Mouse (Mus musculus) thymus, postnatal 25 days (tissue): ENCODE data around the gene Fkbp5.
A peak's percentile ranks its signal among the peaks of the same experiment; 100 is the strongest.
"Not testable (repeated sequence)": the region's sequence is repeated elsewhere in the genome, so short reads cannot be mapped to it uniquely, and the experiment has no call there.

Experiments used
- DNase-seq: peaks from one replicate; pipeline ENCODE4 v3.0.0; 2022

Fkbp5 gene

DNA sequence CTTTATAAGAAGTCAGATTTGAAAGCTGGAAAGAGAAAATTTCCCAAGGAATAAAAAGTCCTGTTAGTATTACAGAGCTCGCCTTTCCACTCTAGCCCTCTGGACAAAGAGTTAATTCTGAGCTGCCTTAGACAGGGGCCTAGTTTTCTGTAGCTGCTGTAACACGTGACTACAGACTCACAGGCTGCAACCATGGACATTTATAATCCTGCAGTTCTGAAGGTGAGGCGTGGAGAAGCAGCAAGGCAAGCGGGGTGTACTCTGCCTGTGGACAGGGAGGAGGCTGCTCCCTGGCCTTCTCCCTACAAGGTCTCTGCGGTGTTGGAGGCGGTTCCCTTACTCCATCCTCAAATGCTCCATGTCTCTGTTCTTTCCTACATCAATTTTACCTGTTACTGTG is 64.4 kb downstream of the Fkbp5 start:
- DNase-seq: no peak

DNA sequence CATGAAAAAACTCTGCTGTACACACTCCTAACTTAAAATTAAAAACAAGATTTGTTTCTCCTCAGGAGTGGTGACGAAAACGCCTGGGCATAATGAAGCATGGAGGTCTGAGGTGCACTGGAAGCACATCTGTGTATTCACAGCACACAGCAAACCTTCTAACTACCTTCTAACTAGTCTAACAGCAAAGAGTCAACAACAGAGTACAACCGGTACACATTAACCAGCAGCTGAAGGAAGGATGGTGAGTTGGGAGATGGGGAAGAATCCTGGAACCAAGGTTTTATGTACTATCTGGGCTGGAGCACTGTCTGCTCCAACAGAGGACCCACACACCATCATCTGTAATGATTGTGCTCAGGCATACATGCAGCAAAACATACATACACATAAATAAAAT is 65.4 kb downstream of the Fkbp5 start:
- no peak for DNase-seq

DNA sequence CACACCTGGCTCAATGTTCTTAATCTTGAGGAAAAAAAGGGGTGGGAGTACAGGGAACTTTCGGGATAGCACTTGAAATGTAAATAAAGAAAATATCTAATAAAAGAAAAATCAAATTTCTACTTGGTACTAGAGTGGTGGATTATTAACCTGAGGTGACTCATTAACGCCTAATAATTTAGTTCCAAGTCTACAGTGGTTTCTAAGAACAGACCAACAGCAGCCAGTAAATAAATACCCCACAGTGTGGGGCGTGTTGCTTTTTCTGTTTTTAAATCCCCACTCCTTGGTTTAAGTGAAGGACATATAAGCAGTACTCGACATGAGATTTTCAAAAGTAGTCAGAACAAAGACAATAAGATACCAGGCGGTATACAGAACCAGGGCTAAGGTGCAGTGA is 65.8 kb downstream of the Fkbp5 start:
- DNase-seq: no peak

DNA sequence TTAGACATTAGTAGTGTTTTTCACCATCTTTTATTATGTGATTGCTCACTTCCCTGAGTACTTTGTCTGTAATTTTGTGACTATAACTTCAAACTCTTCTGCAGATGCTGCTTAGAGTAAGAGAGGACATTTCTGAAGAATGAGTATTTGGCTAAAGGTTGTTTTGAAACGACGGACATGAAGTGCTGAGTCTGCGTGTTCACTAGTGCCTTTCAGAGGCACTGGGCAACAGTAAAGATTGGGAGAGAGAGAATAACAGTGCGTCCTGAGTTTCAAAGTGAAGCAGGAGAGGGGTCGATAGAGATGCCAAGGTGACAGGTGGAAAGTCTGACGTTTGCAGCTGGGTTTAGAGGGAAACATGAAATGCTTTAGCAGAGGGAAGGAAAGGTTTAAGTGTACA is 69.1 kb downstream of the Fkbp5 start:
- no peak for DNase-seq

DNA sequence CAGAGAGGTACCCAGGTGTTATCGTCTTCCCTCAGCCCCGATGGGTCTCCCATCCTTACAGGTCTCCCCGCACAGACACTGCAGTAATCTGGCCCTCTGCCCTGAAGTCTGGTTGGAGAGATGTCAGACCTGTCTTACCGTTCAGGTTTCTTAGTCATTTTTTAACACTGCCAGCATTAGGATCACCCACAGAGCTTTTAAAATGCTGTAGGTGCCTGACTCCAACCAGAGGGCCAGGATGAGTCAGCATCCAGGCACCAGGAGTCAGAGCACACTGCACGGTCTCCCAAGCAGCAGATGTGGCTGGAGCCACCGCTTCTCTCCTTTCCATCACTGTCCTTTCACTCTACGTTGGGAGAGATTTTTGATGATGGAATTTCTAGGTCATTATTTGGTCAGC is 69.5 kb downstream of the Fkbp5 start:
- DNase-seq: no peak

DNA sequence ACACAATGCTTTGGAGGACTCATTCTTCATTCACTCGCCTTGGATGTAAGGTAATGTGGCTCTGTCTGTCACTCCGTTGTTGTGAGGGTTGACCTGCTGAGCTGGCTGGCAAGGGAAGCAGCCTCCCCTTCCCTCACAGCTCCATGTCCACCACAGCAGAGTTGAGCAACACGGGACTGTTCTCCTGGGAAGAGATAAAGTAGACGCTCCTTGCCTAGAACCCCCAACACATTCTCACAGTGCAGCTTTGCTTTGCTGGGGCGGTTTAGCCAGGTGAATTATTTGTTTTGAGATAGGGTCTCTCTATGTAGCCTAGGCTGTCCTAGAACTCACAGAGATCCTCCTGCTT is 70.5 kb downstream of the Fkbp5 start:
- DNase-seq: no peak

DNA sequence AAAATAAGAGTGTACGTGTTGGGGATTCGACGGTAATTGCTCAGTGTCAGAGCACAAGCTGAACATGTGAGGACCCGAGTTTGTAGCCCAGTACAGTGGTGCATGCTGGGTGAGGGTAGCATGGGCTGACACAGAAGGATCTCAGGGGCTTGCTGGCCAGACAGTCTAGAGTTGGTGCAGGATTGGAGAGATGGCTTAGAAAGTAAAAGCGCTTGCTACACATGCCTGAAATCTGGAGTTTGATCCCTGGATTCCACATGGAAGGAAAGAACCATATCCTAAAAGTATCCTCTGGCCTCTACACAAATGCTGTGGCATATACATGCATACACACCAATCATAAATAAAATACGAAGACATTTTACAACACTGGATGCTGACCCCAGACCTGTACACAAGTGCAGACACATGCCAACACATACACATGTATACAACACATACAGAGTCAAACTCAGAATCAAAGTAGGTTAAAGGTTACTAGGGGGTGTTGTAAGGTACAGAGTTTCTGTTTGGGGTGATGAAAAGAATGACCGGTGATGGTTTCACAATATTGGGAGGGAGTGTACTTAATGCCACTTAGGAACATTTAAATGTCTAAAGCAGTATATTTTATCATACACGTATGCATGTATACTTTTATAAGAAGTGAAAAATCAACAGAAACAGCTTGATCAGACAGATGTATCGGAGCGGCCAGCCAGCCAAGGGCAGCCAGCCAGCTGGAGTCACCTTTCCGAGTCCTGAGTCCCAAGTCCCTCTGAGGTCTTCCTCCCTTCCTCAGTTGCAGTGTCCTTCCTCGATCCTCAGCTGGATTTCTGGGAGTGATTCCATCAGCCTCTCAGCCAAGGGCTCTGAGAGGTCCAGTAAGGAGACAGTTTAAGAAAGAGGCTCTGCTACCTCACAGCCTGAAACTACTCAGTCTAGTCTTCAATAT is 71.2 kb downstream of the Fkbp5 start:
- no peak for DNase-seq

DNA sequence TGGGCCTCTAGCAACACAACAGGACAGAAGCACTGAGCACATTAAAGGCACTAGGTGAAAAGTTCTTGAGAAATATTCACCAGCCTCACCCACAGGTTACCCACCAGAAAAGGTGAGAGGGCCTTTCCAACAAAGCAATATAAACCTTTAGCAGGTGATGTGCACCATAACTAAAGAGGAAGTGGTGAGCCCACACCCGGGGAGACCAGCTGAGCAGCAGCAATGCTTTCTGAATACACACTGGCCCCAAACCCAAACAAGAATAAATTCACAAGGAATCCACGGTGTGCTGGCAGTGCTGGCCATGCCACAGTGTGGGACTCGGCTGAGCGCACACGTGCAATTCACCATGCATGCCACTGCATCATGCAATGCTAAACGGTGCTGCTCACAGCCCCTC is 74.7 kb downstream of the Fkbp5 start:
- peak; percentile 38 for DNase-seq

DNA sequence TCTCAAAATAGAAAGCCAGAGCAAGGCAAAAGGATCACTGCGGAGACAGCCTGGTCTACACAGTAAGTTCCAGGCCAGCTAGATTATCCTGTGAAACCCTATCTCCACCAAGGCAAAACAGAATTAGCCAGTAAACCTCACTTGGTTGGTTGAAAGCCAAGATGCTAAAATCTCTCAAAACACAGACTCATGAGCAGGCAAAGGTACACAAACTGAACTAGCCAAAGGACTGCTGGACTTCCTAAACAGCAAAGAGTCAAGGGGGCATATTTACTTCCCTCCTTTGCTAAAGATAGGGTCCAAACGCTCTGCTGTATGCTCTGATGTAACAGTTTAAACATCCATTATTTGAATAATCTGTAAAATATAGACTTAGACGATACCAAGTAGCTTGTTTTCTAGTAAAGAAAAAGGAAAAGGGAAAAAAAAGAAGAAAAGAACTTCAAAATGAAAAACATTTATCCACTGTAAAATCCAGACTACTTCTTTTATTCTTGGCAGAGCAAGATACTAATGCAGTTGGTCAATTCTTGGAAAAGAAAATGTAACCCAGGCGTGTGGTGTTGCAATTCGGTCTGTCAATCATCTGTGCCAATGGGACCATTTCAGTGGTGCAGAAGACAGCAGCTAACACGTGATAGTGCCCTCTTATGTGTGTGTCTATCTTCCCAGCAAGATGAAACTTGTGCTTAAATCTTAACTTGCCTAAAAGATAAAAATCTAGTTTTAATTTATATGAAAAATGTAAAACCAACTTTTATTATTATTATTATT is 78.8 kb downstream of the Fkbp5 start:
- no peak for DNase-seq

DNA sequence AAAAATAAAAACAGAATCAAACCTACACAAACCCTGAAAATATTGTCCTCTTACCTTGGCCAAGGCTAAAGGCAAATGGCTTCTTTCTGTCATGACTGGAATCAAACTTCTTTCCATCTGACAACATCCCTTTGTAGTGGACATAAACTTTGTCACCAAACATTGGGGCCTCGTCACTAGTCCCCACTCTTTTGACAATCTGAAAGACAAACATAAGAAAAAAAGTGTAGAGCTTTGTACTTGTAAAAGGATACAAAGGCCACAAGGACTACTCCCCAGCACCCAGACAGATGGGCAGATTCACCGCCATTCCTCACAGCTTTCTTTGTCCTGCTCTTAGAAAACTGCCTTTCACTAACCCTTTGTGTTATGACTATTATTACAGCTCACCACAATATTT is 79.4 kb downstream of the Fkbp5 start:
- DNase-seq: no peak

DNA sequence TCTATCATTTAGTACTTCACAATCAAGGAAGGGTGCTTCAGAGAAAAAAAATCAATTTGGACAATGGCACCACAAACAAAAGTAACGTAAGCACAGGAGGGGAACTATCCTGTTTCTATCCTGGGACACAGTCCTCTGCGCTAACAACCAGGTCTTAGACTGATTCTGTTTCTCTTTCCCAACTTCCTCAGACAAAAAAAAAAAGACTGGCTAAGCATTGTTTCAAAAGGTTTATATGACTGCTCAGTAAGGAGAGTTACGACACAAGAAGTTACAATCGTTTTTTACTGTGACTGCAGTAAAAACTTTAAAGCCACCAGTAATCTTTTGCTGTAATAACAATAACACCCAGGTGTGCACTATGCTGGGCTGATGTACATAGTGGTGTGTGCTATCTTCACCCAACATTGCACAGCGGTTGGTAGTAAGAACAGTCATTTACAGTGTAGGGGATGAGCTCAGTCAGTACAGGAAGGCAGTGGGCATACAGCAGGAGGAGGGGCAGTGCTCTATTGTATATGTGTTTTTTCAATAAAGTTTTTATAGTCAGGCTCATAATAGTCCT is 82.3 kb downstream of the Fkbp5 start:
- DNase-seq: no peak

DNA sequence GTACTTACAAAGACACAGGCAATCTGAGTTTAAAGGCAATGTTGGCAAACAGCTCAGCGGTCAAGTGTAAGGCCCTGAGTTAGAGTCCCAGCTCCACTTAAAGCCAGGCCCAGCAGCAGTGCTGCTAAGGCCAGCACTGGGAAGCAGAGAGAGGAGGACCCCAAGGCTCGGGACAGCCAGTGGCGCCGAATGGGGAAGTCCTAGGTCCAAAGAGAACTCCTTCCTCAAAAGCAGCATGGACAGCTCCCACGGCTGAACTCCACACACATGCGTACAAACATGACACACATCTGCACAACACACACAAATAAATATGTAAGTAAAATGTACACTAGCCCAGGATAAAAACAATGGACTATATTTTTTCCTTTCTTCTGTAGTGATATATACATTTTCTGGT is 84.3 kb downstream of the Fkbp5 start:
- DNase-seq: no peak

DNA sequence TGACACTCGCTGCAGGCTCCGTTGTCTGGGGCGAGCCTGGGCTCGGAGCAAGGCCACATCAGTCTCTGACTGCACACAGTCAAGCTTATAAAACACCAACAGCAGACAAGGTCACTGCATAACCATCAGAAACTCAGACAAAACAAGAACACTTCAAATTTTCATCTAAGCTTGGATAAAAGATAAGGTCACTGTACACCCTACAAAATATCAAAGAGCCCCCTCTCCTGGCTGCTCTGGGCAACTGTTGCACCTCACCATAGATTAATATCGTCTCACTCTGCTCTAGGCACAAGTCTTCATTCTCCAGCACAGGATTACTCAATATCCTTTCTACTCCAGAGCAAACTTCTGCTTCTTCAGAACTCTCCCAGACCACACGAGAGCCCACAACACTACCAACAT is 85.4 kb downstream of the Fkbp5 start:
- DNase-seq: no peak

DNA sequence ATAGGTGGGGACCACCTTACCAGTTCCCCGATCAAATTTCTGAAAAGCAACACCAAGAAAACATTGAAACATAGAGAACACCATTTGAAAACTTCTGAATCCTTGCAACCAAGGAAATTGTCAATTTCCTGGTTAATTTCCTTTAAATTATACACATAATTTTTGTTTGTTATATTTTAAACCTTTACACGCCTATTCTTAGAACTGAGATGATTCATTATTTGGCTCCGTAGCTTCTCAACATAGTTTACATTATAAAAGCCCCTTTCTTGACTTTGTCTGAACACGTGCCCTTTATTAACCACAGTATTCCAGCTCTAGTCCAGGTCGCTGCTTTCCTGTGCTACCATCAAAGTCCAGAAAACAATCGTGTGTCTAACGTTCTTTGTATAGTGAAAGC is 86.3 kb downstream of the Fkbp5 start:
- no peak for DNase-seq

DNA sequence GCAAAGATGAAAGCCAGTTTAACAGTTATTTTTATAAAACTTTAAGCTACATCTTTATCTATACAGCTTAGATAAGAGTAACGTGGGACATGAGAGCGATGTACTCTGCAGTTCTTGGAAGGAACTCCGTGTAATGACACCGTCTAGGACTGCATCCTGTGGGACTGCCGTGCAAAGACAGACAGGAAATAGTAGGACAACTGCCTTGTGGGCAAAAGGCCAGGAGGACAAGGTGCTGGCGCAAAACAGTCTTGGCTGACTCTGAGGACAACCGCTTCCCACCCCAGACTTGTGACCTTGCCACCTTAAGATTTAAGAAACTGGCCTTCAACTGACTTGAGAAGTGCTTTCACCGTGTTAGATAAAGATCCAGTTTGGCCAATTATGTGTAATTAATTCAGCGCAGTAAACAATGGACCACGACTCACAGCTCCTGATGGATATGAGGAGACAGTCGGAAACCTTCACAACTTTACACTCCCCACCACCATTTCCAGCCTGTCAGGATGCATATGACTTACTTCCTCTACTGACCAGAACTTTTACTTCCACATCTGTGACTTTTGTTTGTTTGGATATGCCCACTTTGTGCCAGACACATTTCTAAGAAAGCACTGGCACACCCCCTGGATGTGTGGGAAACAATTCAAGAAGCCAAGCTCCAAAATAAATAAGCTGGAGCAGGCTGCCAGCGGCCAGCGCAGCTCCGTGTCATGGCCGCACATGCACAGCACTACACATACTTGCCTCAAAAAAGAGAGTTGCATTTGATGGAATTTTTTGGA is 88.7 kb downstream of the Fkbp5 start:
- no peak for DNase-seq

DNA sequence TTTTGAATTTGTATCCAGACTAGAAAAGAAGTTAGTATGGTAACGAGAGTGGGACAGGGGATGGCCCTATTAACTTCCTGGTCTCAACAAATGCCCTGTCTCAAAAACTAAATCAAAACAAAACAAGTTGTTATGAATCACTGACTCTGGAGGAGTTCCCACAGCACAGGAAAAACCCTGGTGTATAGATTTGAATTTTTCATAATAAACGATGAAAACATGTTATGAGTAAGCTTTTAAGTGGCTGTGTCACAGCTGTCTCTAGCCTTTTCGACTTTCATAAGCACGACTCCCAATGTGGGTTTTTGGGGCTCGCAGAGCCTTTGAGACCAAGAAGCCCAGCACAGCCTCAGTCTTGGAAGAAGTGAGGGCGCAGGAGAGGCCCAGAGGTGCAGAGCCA is 89.7 kb downstream of the Fkbp5 start:
- DNase-seq: no peak

DNA sequence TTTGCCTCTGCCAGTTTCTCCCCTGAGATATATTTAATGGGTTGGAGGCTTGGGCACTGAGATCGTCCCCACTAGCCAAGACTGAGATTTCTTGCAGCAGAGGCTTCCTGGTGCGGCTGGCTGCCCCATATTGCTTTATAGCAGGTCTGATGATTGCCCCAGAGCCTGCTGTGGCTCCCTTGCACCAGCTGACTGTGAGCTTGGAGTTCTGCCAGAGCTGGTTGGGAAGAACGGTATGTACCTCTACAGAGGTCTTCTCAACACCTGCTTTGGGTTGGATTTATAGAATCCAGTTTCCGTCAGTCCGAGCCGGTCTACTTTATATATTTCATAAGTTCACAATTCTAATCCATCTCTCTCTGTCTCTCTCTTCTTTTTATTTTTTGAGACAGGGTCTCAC is 93.0 kb downstream of the Fkbp5 start:
- no peak for DNase-seq

DNA sequence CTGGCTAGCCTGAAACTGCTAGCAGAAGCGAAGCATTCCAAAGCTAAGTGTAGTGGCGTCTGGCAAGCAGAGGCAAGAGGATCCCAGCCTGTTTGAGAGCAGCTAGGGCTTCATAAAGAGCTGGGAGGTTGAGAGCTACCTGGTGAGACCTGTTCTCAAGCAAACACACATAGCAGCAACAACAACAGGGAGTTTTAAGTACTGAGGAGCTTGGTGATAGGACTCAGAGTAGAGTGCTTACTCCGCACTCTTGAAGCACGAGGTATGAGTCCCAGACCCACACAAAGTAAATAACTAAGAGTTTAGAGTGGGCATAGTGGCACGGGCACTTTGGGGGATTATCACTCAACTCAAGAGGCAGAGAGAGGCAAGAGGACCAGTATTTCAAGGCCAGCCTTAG is 96.3 kb downstream of the Fkbp5 start:
- no peak for DNase-seq

DNA sequence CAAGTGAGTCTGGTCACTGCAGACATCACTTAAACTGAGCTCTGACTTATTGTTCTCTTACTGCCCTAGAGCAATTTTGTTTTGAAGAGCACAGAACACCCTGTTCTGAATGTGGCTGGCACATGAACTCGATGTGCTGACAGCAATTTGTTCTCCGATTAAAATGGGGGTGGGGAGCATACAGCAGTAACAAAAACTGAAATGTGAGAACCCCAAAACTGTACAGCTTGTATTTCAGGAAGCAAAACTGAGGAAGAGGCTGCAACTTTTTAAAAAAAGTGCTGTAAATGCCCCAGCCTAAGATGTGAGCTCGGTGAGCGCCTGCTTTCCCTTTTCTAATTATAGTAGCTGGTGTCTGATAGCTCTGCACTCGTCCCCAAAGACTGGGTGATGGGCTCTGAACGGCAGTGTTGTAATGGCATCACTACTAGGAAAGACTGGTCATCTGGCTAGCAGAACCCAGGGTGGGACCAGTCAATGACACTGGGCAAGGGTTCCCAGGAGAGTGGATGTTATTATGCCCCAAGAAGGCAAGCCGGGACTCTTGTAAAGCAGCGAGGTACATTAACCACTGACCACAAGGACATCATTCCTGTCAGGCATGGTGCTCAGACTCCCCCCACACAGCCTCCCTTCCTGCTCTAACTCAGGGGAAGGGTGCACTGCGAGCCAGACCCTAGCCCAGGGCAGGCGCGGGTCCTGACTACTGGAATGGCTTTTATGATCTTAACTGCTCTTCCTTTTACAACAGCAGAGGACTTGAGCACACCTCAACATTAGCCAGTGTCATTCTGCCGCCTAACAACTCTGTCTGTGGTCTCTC is 96.9 kb downstream of the Fkbp5 start:
- no peak for DNase-seq

DNA sequence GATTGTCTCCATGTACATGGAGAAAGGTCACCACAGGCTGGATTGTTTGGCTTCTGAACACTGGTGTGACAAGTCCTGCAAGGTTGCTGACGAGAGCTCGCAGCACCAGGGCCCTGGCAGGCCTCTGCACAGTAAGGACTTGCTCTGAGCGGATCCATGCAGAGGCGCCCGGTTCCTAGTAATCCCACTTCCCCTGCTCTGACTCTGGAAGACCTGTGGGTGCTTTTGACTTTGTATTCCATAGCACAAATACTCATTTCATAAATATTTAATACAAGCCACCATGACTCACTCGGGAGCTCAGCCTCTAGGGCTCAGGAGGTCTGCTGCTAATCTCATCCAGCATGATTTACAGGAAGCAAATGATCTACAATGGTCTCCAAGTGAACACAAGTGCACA is 97.7 kb downstream of the Fkbp5 start:
- no peak for DNase-seq

DNA sequence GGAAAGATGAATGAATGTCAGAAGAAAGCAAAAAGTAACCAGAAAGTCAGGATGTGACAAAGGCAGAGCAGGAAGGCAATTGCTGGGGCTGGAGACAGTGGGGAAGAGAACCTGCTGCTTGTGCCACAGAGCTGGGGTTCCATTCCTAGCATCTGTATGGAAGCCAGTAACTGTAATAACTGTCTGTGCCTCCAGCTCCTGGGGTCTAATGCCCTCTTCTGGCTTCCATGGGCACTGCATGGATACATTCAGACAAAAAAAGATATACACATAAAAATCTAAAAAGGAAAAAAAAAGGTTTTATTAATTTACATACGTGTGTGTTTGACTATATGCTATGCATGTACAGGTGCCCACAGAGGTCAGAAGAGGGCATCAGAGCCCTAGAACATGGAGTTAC is 98.4 kb downstream of the Fkbp5 start:
- DNase-seq: no peak

DNA sequence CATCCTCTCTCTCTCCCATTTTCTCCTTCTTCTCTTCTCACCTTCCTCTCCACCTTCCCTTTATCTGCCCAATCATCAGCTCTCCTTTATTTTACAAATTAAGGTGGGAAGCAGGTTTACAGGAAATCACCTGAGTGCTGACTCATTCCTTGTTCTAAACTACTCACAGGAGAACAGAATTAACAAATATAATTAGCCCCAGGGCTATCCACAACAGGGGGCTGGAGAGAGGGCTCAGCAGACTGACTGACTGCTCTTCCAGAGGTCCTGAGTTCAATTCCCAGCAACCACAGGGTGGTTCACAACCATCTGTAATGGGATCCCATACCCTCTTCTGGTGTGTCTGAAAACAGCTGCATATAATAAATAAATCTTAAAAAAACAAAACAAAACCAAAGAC is 98.8 kb downstream of the Fkbp5 start:
- DNase-seq: not testable (repeated sequence)
